Mouse (Mus musculus) gastrocnemius, postnatal 14 days (tissue): ENCODE data around the gene Rhot1. TPM values are rescaled to one million over a fixed set of nuclear protein-coding genes. Genes with fewer than 3 reads are reported as not detected.

ENCODE experiments used
- DNase-seq: peaks from one replicate; pipeline ENCODE4 v3.0.0; 2021; ENCODE audit warnings: mixed read lengths
- intact Hi-C: fragments of 180-260 bp; cut with DNase I; formaldehyde crosslinking; loops from one replicate; pipeline ENCODE4 v1.15.1; 2025; ENCODE audit warnings: low total_unique reads
- total RNA-seq, 2 experiments: library from RNA; stranded (reverse); gene quantifications; 2 replicates each; pipeline ENCODE4 v1.2.3; 2021

Rhot1 gene
- total RNA-seq, 2 experiments from 2014 or later: 38.6 to 38.9 TPM

- no peak for DNase-seq
- intact Hi-C loops: no loop called here
Measured at GRCm38 (mm10) chr11:80271096-80271495, 62.3 kb downstream of the Rhot1 start.

- DNase-seq: no peak
- intact Hi-C loops: no loop called here
Measured at GRCm38 (mm10) chr11:80275011-80275410, 66.2 kb downstream of the Rhot1 start.

- intact Hi-C loops: no loop called here
- DNase-seq: no peak
Measured at GRCm38 (mm10) chr11:80278054-80278453, 69.2 kb downstream of the Rhot1 start.

- peak; percentile 63 for DNase-seq
- intact Hi-C loops: no loop called here
Measured at GRCm38 (mm10) chr11:80283786-80284185, 75.0 kb downstream of the Rhot1 start.

- DNase-seq: peak; percentile 55
- intact Hi-C loops: loop anchor here (5.0 kb wide), 1 partner anchor 68 kb away; no protein-coding TSS in a partner anchor
Measured at GRCm38 (mm10) chr11:80284641-80285040, 75.8 kb downstream of the Rhot1 start.

GRCm38 (mm10) chr11:80287150-80287549 lies 78.3 kb downstream of the Rhot1 start:
- intact Hi-C loops: loop anchor here (5.0 kb wide), 1 partner anchor 65 kb away; no protein-coding TSS in a partner anchor
- peak; percentile 55 for DNase-seq

GRCm38 (mm10) chr11:80289701-80290445 lies 81.1 kb downstream of the Rhot1 start:
- intact Hi-C loops: loop anchor here (5.0 kb wide), 1 partner anchor 62 kb away; no protein-coding TSS in a partner anchor
- DNase-seq: peak; percentile 27

DNA sequence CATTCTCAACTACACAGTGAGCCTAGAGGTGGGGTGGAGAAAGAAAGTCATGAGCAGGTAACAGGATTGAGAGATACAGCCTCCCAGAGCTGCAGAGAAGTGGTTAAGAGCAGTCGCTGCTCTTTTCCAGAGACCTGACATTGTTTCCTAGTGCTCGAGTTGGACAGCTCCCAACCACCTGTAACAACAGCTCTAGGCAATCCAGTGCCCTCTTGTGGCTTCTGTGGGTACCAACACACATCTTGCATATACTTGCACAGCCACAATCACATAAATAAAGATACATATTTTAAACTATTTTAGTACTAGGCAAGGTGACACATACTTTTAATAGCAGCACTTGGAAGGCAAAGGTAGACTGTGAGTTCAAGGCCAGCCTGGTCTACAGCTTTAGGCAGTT lies 82.2 kb downstream of the Rhot1 start:
- no peak for DNase-seq

GRCm38 (mm10) chr11:80292463-80292862 lies 83.6 kb downstream of the Rhot1 start:
- DNase-seq: no peak
- intact Hi-C loops: no loop called here

More for the DNA sequence above, 82.2 kb downstream of the Rhot1 start:
- intact Hi-C loops: no loop called here

GRCm38 (mm10) chr11:80295066-80295465 lies 86.2 kb downstream of the Rhot1 start:
- intact Hi-C loops: no loop called here
- no peak for DNase-seq

GRCm38 (mm10) chr11:80295785-80296184 lies 87.0 kb downstream of the Rhot1 start:
- DNase-seq: no peak

GRCm38 (mm10) chr11:80299513-80300235 lies 90.9 kb downstream of the Rhot1 start:
- intact Hi-C loops: no loop called here
- DNase-seq: no peak

More at GRCm38 (mm10) chr11:80295785-80296184, 87.0 kb downstream of the Rhot1 start:
- intact Hi-C loops: no loop called here

DNA sequence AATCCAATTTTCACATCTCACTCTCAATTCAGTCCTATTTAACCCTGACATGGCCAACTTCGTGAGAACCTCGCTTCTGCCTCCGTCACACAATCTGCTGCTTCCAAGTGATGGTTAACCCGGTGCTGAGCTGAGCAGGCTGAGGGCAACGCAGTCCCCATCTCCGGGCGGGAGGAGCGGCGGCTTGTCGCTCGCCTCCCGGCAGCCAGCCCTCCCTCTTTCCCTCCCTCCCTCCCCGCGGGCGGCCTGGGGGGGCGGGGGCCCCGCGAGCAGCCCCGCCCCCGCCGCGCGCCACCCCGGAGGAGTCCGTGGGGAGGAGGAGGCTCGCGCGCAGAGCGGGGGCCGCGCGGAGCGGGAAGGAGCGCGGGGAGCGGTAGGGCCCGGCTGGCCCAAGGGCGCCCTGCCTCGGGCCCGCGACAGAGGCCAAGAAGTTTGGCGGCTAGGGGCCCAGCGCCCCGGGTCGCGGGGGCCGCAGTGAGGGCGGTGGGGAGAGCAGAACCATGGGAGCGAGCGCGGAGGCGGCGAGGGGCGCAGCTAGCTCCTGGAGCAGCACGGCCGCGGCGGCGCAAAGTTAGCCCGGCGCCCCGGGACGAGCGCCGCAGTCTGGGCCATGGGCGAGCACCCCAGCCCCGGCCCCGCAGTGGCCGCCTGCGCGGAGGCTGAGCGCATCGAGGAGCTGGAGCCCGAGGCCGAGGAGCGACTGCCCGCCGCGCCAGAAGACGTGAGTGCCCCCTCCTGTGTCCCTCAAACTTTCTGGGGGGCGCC lies 91.9 kb downstream of the Rhot1 start, which contains the start of gene Rhbdl3:
TSS of gene Rhbdl3 (plus strand) at position 362 of the 765 bp plus-strand sequence.
- intact Hi-C loops: no loop called here
- DNase-seq: peak; percentile 83

- DNase-seq: peak; percentile 78
- intact Hi-C loops: no loop called here
Measured at GRCm38 (mm10) chr11:80301316-80302045, 92.7 kb downstream of the Rhot1 start.

GRCm38 (mm10) chr11:80302046-80302390 lies 93.2 kb downstream of the Rhot1 start:
- intact Hi-C loops: no loop called here
- no peak for DNase-seq

DNA sequence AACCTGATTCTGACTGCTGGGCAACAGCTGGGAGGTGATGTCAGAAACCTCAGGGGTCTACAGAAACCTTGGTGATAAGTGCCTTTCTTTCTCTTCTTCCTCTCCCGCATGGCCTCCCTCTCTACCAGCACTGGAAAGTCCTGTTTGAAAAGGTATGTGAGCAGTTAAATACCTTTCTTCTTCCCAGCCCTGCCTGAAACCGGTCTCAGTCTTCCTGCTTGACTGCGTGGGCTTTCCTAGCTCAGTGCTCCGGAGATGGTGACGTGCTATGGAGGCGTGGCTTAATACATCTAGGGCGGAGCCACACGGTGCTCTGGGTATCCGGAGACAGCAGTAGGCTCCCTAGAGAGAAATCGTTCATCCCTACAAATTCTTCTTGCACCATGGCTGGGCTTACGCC lies 93.7 kb downstream of the Rhot1 start:
- DNase-seq: peak; percentile 66
- intact Hi-C loops: no loop called here

DNA sequence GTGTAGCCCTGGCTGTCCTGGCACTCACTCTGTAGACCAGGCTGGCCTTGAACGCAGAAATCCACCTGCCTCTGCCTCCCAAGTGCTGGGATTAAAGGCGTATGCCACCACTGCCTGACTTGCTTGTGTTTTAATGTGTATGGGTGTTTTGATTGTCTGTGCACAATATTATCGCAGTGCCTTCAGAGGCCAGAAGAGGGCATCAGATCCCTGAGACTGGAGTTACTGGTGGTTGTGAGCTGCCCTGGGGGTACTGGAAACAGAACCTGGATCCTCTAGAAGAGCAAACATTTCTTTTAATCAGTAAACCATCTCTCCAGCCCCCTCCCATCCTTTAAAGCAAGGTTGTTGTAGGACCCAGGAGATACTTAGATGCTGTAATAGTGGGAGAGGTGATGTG lies 94.9 kb downstream of the Rhot1 start:
- intact Hi-C loops: no loop called here
- no peak for DNase-seq

- no peak for DNase-seq
- intact Hi-C loops: no loop called here
Measured at GRCm38 (mm10) chr11:80304846-80305245, 96.0 kb downstream of the Rhot1 start.

GRCm38 (mm10) chr11:80308537-80308936 lies 99.7 kb downstream of the Rhot1 start:
- intact Hi-C loops: no loop called here
- no peak for DNase-seq
